Mouse (Mus musculus) thymus, adult 2 months (tissue): ENCODE measurements at regions not wholly inside any gene's neighbourhood (a gene's known extent, or its start where the extent isn't known, plus 50 kb on each side); places are given as distances from the start of the nearest gene placed in this dataset.

Experiments used
- DNase-seq: peaks from one replicate; pipeline ENCODE4 v3.0.0; 2021
- H3K27ac ChIP-seq: fragments of 200-500 bp; 2 replicates; pipeline ENCODE4 v1.5.1; 2012; ENCODE audit warnings: low read length, control low read depth; ENCODE audit not compliant: control insufficient read depth, insufficient read depth
- H3K27me3 ChIP-seq: fragments of 200-500 bp; 2 replicates; pipeline ENCODE4 v1.6.1; 2012; ENCODE audit warnings: mild to moderate bottlenecking, low read length, moderate library complexity, mixed read lengths; ENCODE audit not compliant: control insufficient read depth, insufficient read depth
- H3K36me3 ChIP-seq: fragments of 200-500 bp; 2 replicates; pipeline ENCODE4 v1.6.1; 2012; ENCODE audit warnings: mild to moderate bottlenecking, low read length, moderate library complexity; ENCODE audit not compliant: control insufficient read depth, insufficient read depth
- H3K4me1 ChIP-seq: fragments of 200-500 bp; replicated peaks from 2 replicates; pipeline ENCODE4 v1.6.1; 2012; ENCODE audit warnings: low read length; ENCODE audit not compliant: control insufficient read depth, insufficient read depth
- H3K4me3 ChIP-seq: fragments of 200-500 bp; 2 replicates; pipeline ENCODE4 v1.5.1; 2012; ENCODE audit warnings: mild to moderate bottlenecking, low read length, control low read depth, moderate library complexity; ENCODE audit not compliant: control insufficient read depth, insufficient read depth
- CTCF ChIP-seq: fragments of 200-500 bp; IDR thresholded peaks from 2 replicates; pipeline ENCODE4 v1.5.1; 2012; ENCODE audit warnings: mild to moderate bottlenecking, control low read depth, low read length, moderate library complexity, borderline replicate concordance; ENCODE audit not compliant: control insufficient read depth, poor library complexity, insufficient read depth; ENCODE audit errors: extremely low read depth
- POLR2A ChIP-seq: fragments of 200-500 bp; IDR thresholded peaks from 2 replicates; pipeline ENCODE4 v1.6.1; 2012; ENCODE audit warnings: mild to moderate bottlenecking, low read length, control low read depth, moderate library complexity; ENCODE audit not compliant: control insufficient read depth, poor library complexity, insufficient read depth; ENCODE audit errors: extremely low read depth
- WGBS: fragments of 180-500 bp; shearing (Covaris S2); methylation state at CpG from one replicate; pipeline ENCODE4 v1.1.7; 2018; 5-methylcytosine and 5-hydroxymethylcytosine counted together

DNA sequence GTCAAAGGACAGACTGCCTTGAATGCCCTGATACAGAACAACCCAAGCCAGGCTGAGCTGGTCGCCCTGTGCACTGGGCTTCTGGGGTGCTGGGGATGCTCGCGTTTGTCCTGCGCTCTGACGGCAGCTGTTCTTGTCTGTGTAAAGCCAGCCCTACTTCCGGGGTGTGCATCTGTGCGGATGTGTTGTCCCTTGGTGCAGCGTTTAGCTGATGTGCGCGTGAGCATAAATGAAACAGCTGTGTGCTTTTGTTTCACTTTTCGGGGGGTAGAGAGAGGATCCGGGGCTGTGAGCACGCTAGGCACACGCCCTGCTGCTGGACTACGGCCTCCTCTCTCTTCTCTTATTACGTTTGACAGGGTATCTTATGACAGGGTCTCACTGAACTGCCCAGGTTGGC is 158.2 kb upstream of the A530016L24Rik start:
- Histone ChIP-seq H3K27me3 (no peaks in the 10 kb centered on the region), H3K27ac (no peak overlapping the region), H3K4me3 (no peak overlapping the region), H3K4me1 (no peaks in the 10 kb centered on the region), H3K36me3 (no peaks in the 10 kb centered on the region)
- TF ChIP-seq POLR2A = no peak
- no peak for TF ChIP-seq CTCF
- 93% methylated on average over 16 of the region's 16 CpGs for WGBS
- DNase-seq = no peak

DNA sequence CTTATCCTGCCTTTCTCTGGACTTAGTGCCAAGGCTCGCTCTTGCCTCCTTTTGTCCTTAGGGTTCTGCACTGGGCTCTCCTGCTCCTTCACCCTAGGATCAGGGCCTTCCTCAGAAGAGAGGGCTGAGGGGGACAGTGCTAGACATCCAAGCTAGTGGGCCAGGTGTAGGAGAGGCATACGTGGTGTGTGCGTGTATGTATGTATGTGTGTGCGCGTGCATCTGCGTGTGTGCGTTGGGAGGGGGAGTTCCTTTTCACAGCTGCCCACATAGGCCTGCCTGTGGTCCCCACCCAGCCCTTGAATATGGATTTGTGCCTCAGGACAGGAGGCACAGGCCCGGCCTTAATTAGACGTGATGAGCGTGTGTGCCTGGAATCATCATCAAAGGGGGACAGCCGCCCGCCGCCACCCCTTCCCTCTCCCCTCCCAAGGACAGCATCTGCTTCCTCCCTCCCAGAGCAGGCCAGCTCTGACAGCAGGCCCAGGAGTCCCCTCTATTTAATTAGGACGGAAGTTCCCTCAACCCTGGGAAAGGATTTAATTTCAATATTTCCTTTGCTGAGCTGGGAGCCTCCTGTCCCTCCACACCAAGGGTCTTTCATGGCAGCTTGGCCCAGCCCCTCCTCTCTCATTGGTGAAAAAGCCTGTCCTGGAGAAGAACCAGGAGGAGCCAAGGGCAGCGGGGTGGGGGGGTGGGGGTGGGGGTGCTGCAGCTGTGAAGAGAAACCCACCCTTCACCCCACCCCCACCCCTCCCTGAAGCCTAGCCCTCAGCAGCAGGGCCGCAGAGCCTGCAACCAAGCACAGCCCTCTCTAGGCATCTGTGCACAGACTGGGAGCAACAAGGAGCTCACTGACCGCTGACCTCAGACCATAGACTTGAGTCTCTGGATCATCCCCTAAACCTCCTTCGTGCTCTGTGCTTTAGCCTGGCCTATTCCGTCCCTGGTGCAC is 155.8 kb upstream of the A530016L24Rik start:
- Histone ChIP-seq H3K36me3 (no peaks in the 10 kb centered on the region), H3K4me3 (no peak overlapping the region), H3K27ac (no peak overlapping the region), H3K27me3 (no peaks in the 10 kb centered on the region), H3K4me1 (no peaks in the 10 kb centered on the region)
- no peak for TF ChIP-seq POLR2A
- TF ChIP-seq CTCF = no peak
- 87% methylated on average over 19 of the region's 19 CpGs for WGBS
- DNase-seq = no peak

DNA sequence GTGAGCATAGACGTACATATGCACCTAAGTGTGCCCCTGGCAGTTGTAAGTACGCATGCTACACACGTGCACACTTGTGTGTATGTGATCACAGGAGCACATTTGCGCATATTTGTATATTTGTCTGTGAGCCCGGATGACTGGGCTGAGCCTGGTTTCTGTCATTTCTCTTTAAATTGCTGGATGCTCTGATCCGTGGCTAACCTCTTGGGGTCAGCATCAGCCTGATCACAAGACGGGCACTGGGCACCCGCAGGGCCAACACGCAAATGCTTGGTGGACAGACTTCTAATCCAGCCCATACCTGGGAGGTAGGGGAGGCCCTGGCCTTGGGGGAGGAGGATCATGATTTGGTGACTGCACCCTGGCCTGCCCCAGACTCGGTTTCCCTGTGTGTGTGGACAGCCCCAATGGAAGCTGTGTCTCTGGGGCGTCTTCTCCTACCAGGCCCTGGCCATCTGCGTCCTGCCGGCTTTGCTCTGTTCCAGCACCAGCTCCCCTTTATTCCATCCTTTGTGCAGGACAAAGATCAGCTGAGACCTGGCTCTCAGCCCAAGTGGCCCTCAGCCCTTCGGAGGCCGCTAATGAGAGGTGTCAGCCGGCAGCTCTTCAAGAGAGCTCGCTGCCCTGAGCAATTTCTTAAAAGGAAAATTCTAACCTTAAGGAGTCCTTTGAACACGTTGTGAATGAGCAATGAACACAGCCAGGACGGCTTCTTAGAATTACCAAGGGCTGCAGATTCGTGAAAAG is 155.0 kb upstream of the A530016L24Rik start:
- DNase-seq = no peak
- no peak for TF ChIP-seq POLR2A
- no peak for TF ChIP-seq CTCF
- WGBS = 93% methylated on average over 20 of the region's 20 CpGs
- Histone ChIP-seq H3K4me1 (no peaks in the 10 kb centered on the region), H3K36me3 (no peaks in the 10 kb centered on the region), H3K27me3 (no peaks in the 10 kb centered on the region), H3K27ac (no peak overlapping the region), H3K4me3 (no peak overlapping the region)

DNA sequence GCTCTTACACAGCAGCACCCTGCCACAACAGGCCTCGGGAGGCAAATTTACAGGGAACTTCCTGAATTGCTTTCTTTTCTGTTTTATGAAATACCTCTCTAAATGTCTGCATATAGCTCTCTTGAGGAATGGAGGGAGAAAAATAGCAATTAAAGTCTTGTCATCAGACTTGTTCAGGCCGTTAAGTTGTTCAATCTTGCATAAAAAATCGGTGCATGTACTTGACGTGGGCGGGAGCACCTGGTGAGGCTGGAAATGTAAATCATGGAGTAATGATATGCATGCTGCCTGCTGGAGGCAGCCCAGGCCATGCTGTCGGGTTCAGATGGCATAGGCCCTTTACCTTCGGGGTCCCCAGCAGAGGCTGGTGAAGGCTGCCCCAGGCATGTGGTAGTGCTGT is 153.6 kb upstream of the A530016L24Rik start:
- 81% methylated on average over 7 of the region's 7 CpGs for WGBS
- no peaks in the 10 kb centered on the region for H3K4me1 ChIP-seq
- H3K27me3 ChIP-seq = no peaks in the 10 kb centered on the region
- DNase-seq = no peak
- no peak overlapping the region for H3K27ac ChIP-seq
- H3K36me3 ChIP-seq = no peaks in the 10 kb centered on the region
- H3K4me3 ChIP-seq = no peak overlapping the region
- no peak for TF ChIP-seq CTCF
- no peak for TF ChIP-seq POLR2A

DNA sequence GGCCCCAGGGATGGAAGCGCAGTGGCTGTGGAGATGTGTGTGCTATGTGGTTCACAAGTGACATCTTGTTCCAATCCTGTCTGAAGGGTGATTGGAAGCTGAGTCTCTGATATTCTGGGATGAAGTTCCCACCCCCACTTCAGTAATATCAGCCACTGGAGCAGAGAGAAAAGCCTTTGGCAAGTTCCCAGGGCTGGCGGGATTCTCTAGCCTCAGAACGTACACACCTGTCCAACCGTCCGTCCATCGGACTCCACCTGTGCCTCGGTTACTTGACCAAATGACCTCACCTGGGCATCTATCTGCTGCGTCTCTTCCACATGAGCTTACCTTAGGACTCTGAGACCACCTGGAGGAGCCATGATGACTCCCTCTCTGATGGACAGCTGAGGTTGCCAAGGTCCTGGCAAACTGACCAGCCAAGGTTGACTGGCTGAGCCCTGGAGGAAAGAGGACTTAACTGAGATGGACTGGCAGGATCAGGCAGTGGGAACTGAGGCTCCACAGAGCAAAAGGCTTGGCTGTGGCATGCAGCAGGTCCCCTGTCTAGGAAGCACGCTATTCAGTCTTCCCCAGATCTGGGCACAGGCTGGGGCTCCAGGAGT is 152.5 kb upstream of the A530016L24Rik start:
- TF ChIP-seq POLR2A (no peak), CTCF (no peak)
- DNase-seq = no peak
- Histone ChIP-seq H3K4me3 (no peak overlapping the region), H3K36me3 (no peaks in the 10 kb centered on the region), H3K27ac (no peak overlapping the region), H3K27me3 (no peaks in the 10 kb centered on the region), H3K4me1 (no peaks in the 10 kb centered on the region)
- WGBS = 90% methylated on average over 9 of the region's 9 CpGs

DNA sequence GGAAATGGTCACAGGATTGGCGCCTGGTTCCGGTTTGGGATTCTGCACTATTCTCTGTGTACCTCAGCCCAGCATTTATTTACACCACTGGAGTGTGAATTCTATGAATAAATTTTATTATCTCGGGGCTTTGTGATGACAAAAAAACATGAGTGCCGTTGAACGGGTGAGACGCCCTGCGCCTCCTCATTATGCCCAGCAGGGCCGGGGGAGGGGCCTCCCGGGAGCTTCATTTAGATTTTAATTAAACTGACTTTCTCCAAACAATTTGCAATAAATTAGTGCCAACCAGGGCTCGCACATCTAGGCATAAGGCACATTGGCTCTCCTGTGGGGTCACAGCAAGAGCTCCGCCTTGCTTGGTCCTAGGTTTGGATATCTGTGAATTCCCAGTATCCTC is 151.8 kb upstream of the A530016L24Rik start:
- Histone ChIP-seq H3K27ac (no peak overlapping the region), H3K27me3 (no peaks in the 10 kb centered on the region), H3K4me3 (no peak overlapping the region), H3K4me1 (no peaks in the 10 kb centered on the region), H3K36me3 (no peaks in the 10 kb centered on the region)
- DNase-seq = no peak
- TF ChIP-seq POLR2A (no peak), CTCF (no peak)
- WGBS = 60% methylated on average over 11 of the region's 11 CpGs
